Mouse (Mus musculus) forebrain, embryonic 16.5 days (tissue): Measurements from ENCODE around the gene Dok5. TPM values are rescaled to one million over a fixed set of nuclear protein-coding genes. Genes with fewer than 3 reads are reported as not detected.

Experiments used
- ATAC-seq: fragments of 200-750 bp; cut with Nextera tagmentation; 2 replicates; pipeline ENCODE4 v1.8.0; 2017; ENCODE audit warnings: mild to moderate bottlenecking, moderate library complexity
- H3K27ac ChIP-seq: fragments of 300-500 bp; sonication (generic); 2 replicates; pipeline ENCODE4 v1.5.1; 2014; ENCODE audit warnings: low read length, control low read depth
- H3K27me3 ChIP-seq: fragments of 300-500 bp; sonication (generic); replicated peaks from 2 replicates; pipeline ENCODE4 v1.6.1; 2014; ENCODE audit warnings: low read length; ENCODE audit not compliant: control insufficient read depth, insufficient read depth
- H3K36me3 ChIP-seq: fragments of 300-500 bp; sonication (generic); 2 replicates; pipeline ENCODE4 v1.6.1; 2014; ENCODE audit not compliant: control insufficient read depth, insufficient read depth
- H3K4me1 ChIP-seq: fragments of 300-500 bp; sonication (generic); replicated peaks from 2 replicates; pipeline ENCODE4 v1.6.1; 2014; ENCODE audit warnings: low read length; ENCODE audit not compliant: control insufficient read depth, insufficient read depth
- H3K4me2 ChIP-seq: fragments of 300-500 bp; sonication (generic); 2 replicates; pipeline ENCODE4 v1.6.1; 2014; ENCODE audit warnings: mild to moderate bottlenecking, low read length, control low read depth
- H3K4me3 ChIP-seq: fragments of 300-500 bp; sonication (generic); replicated peaks from 2 replicates; pipeline ENCODE4 v1.5.1; 2014; ENCODE audit warnings: mild to moderate bottlenecking, low read length, control low read depth
- H3K9ac ChIP-seq: fragments of 300-500 bp; sonication (generic); replicated peaks from 2 replicates; pipeline ENCODE4 v1.6.1; 2014; ENCODE audit warnings: low read depth, low read length, control low read depth
- H3K9me3 ChIP-seq: fragments of 300-500 bp; sonication (generic); 2 replicates; pipeline ENCODE4 v1.6.1; 2016; ENCODE audit warnings: low read length; ENCODE audit not compliant: control insufficient read depth
- WGBS: fragments of 180-500 bp; shearing (Covaris S2); extraction: QIAGEN DNeasy Blood & Tissue Kit; methylation state at CpG from one replicate; pipeline ENCODE4 v1.1.7; 2014; 5-methylcytosine and 5-hydroxymethylcytosine counted together
- polyA plus RNA-seq: library from polyadenylated mRNA; unstranded; fragments of >200 nt; fragmentation: Nextera tagmentation; extraction: Ambion mirVana; gene quantifications from 2 replicates; pipeline ENCODE4 v1.2.1, GENCODE M21; 2015

Gene Dok5
- polyA plus RNA-seq, result 96.5 and 121 TPM in 2 replicates

GRCm38 (mm10) chr2:170731632-170732561 is at the start of gene Dok5:
Dok5 (plus strand) TSS chr2:170731807.
- H3K4me1 ChIP-seq, result peaks cover 15% of the 10 kb centered on the region
- H3K27me3 ChIP-seq, result no peaks in the 10 kb centered on the region
- WGBS, result under 1% methylated on average over 53 of the region's 53 CpGs
- H3K4me3 ChIP-seq, result peak within 1 kb of the TSS; percentile 74
- ATAC-seq, result peak; percentile 93
- no peaks in the 10 kb centered on the region for H3K9me3 ChIP-seq
- H3K36me3 ChIP-seq, result no peaks in the 10 kb centered on the region
- H3K9ac ChIP-seq, result peak within 1 kb of the TSS; percentile 77
- H3K27ac ChIP-seq, result peak within 1 kb of the TSS; percentile 73
- H3K4me2 ChIP-seq, result peak within 1 kb of the TSS; percentile 84

- no peak overlapping the region for H3K4me3 ChIP-seq
- WGBS, result 80% methylated on average over 2 of the region's 2 CpGs
Measured at GRCm38 (mm10) chr2:170683385-170683784, 48.2 kb upstream of the Dok5 start.

GRCm38 (mm10) chr2:170695071-170695936 is 36.3 kb upstream of the Dok5 start:
- Histone ChIP-seq H3K4me1 (no peaks in the 10 kb centered on the region), H3K36me3 (no peaks in the 10 kb centered on the region), H3K27me3 (no peaks in the 10 kb centered on the region), H3K27ac (no peak overlapping the region), H3K9ac (no peak overlapping the region), H3K4me3 (no peak overlapping the region), H3K4me2 (no peak overlapping the region), H3K9me3 (no peaks in the 10 kb centered on the region)
- 80% methylated on average over 23 of the region's 23 CpGs for WGBS
- no peak for ATAC-seq

More at GRCm38 (mm10) chr2:170683385-170683784, 48.2 kb upstream of the Dok5 start:
- Histone ChIP-seq H3K27ac (no peak overlapping the region), H3K9me3 (no peaks in the 10 kb centered on the region), H3K4me2 (no peak overlapping the region), H3K27me3 (no peaks in the 10 kb centered on the region), H3K36me3 (no peaks in the 10 kb centered on the region), H3K9ac (no peak overlapping the region), H3K4me1 (no peaks in the 10 kb centered on the region)
- ATAC-seq, result no peak

GRCm38 (mm10) chr2:170695937-170696510 is 35.6 kb upstream of the Dok5 start:
- Histone ChIP-seq H3K27ac (no peak overlapping the region), H3K9me3 (no peaks in the 10 kb centered on the region), H3K36me3 (no peaks in the 10 kb centered on the region), H3K27me3 (no peaks in the 10 kb centered on the region), H3K4me2 (no peak overlapping the region), H3K4me1 (no peaks in the 10 kb centered on the region), H3K4me3 (no peak overlapping the region), H3K9ac (no peak overlapping the region)
- ATAC-seq, result no peak; the same call in 1 of the 2 replicates
- WGBS, result 76% methylated on average over 14 of the region's 14 CpGs

GRCm38 (mm10) chr2:170700471-170700870 is 31.1 kb upstream of the Dok5 start:
- H3K9me3 ChIP-seq, result no peaks in the 10 kb centered on the region
- no peak overlapping the region for H3K9ac ChIP-seq
- 86% methylated on average over 4 of the region's 4 CpGs for WGBS
- H3K36me3 ChIP-seq, result no peaks in the 10 kb centered on the region
- no peak overlapping the region for H3K4me3 ChIP-seq
- H3K4me1 ChIP-seq, result no peaks in the 10 kb centered on the region
- H3K27me3 ChIP-seq, result no peaks in the 10 kb centered on the region
- no peak overlapping the region for H3K27ac ChIP-seq
- no peak overlapping the region for H3K4me2 ChIP-seq
- no peak for ATAC-seq

- Histone ChIP-seq H3K4me2 (no peak overlapping the region), H3K27ac (no peak overlapping the region), H3K9ac (no peak overlapping the region), H3K9me3 (no peaks in the 10 kb centered on the region), H3K27me3 (no peaks in the 10 kb centered on the region), H3K36me3 (no peaks in the 10 kb centered on the region), H3K4me3 (no peak overlapping the region), H3K4me1 (no peaks in the 10 kb centered on the region)
- no peak for ATAC-seq
- WGBS, result 89% methylated on average over 4 of the region's 4 CpGs
Measured at GRCm38 (mm10) chr2:170706488-170706887, 25.1 kb upstream of the Dok5 start.

GRCm38 (mm10) chr2:170707672-170708071 is 23.9 kb upstream of the Dok5 start:
- no peaks in the 10 kb centered on the region for H3K9me3 ChIP-seq
- no peak overlapping the region for H3K27ac ChIP-seq
- no peak overlapping the region for H3K4me2 ChIP-seq
- WGBS, result 89% methylated on average over 3 of the region's 3 CpGs
- no peaks in the 10 kb centered on the region for H3K4me1 ChIP-seq
- H3K27me3 ChIP-seq, result no peaks in the 10 kb centered on the region
- no peak overlapping the region for H3K9ac ChIP-seq
- H3K36me3 ChIP-seq, result no peaks in the 10 kb centered on the region
- ATAC-seq, result no peak
- H3K4me3 ChIP-seq, result no peak overlapping the region

- Histone ChIP-seq H3K4me3 (no peak overlapping the region), H3K9me3 (no peaks in the 10 kb centered on the region), H3K36me3 (no peaks in the 10 kb centered on the region), H3K27me3 (no peaks in the 10 kb centered on the region), H3K4me2 (no peak overlapping the region), H3K27ac (no peak overlapping the region), H3K9ac (no peak overlapping the region), H3K4me1 (no peaks in the 10 kb centered on the region)
- no peak for ATAC-seq
- 84% methylated on average over 9 of the region's 9 CpGs for WGBS
Measured at GRCm38 (mm10) chr2:170708901-170709300, 22.7 kb upstream of the Dok5 start.
